Mouse (Mus musculus): Measurements from ENCODE around the gene Tex46. TPM values are rescaled to one million over a fixed set of nuclear protein-coding genes. Genes with fewer than 3 reads are reported as not detected.
A peak's percentile ranks its signal among the peaks of the same experiment; 100 is the strongest.

Gene Tex46
- total RNA-seq, 1 experiment from 2014 or later, result not detected

- peak; percentile 72 for DNase-seq
Measured at GRCm38 (mm10) chr4:136631237-136631994, 21.2 kb downstream of the Tex46 start.

DNA sequence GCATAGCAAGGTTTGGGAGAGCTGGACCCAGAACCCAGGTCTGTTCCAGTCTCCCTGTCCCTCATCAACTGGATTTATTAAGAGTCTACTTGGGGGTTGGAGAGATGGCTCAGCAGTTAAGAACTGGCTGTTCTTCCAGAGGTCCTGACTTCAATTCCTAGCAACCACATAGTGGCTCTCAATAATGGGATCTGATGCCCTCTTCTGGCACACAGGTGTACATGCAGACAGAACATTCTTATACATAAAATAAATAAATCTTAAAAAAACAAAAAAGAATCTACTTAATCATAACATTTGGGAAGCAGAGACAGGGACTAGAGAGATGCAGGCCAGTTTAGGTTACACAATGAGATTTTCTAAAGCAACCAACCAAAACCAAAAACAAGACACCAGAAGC lies 25.8 kb downstream of the Tex46 start:
- DNase-seq, result no peak

DNA sequence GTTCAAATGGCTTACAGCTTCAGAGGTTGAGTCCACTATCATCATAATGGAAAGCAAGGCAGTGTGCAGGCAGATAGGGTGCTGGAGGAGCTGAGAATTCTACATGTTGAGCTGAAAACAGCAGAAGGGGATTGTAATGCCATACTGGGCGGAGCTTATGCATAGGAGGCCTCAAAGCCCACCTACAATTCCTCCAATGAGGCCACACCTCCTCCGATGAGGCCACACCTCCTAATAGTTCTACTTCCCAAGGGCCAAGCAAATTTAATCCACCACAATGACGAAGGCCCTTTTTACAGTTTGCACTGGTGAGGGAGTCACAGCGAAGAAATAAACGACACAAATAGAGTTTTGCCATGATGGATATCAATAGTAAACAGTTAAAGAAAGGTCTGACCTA lies 26.3 kb downstream of the Tex46 start:
- DNase-seq, result no peak

- no peak for DNase-seq
Measured at GRCm38 (mm10) chr4:136636983-136637562, 26.8 kb downstream of the Tex46 start.

DNA sequence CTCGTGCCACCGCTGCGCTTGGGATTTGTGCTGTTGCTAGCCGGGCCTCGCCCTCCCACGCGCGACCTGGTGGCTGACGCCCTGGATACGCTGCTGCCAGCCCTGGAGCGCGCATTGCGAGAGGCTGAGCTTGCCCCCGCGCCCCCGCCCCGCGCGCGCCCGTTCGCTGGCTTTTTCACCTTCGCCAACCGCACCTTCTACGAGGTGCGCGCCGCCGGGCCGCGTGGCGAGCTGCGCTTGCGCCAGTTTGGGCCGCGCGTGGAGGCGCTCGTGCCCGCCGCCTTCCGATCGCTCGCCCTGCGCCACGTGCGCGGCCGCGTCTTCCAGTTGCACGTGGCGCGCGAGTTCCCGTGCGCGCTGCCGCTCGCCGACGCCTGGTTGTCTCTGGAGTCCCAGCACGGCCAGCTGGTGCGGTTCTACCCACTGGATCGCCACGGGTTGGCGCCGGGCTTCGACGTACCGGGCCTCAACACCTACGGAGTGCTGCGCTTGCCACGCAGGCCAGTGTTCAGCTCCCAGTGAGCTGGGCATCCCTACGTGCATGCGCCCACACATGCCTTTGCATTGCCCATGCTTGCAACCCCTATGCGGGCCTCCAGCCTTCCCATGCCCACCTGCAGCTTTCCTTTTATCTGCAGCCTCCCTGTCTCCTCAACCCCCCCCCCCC lies 27.5 kb downstream of the Tex46 start:
- DNase-seq, result peak; percentile 30

DNA sequence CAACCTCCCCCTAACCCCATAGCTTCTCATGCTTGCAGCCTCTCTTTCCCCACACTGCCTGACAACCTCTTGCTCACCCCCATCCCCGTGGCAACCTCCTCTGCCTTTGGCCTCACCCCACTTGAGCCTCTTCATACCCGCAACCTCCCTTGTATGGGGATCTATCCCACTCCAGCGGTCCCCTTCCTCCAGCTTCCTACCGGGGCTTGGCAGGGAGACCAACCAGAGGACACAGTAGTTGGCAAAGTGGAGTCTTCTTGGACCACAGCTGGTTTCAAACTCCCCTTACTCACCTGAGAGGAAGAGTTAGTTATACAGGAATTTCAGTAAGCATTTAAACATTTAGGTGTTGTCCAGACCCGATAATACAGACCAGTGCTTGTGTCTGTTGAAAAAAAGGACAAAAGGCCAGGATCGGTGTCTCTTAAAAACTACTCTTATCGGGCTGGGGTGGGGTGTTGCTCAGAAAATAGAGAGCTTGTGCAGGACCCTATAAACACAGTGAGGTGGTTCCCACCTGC lies 28.1 kb downstream of the Tex46 start:
- DNase-seq, result no peak

DNA sequence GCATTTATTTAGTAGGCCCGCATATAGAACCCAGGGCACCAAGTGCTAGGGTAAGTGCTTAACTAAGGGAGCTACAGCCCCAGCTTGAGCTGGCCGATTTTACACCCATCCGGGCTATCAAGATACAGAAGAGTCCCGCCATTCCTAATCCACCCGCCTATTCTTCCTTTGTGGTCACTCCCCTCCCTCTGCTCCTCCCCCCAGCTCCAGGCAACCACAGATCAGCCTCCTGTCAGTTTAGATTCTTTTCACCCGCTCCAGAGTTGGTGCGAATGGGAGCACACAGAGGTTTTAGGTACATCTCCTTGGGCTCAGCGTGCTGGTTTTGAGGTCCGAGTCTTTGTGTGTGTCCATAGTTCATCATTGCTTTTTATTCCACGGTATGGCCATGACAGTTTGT lies 28.7 kb downstream of the Tex46 start:
- DNase-seq, result no peak

- peak; percentile 83 for DNase-seq
Measured at GRCm38 (mm10) chr4:136648922-136649479, 38.8 kb downstream of the Tex46 start.

DNA sequence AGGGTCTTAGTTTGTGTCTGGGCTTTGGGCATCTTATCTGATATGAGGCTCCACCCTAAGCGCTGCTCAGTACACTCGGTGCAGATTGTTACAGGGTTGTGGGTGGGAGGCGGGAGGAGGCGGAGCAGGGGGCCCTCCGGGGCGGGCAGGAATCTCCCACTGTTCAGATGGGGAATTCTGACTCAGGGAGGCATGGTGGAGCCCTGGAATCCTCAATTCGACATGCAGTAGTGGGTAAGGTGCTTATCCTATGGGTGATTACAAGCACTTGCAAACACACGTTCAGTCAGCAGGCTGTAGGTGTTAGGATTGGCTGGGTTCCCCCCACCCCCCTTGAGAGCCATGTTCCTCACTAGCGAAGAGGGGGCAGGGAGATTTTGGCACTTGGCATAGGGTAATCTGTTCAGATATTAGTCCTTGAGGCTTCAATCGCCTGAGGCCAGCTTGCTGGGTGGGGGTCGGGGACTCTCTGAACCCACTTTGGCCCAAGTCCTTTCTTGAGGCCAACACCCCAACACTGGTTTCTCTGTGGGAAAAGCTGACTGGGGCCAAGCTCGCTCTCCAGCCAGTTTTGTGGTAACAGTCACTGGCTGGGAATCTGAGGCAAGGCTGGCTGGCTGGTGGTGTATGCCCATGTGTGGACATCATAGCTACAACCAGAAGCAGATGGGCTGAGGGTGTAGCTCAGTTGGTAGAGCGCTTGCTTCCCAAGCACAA lies 39.4 kb downstream of the Tex46 start:
- DNase-seq, result no peak

DNA sequence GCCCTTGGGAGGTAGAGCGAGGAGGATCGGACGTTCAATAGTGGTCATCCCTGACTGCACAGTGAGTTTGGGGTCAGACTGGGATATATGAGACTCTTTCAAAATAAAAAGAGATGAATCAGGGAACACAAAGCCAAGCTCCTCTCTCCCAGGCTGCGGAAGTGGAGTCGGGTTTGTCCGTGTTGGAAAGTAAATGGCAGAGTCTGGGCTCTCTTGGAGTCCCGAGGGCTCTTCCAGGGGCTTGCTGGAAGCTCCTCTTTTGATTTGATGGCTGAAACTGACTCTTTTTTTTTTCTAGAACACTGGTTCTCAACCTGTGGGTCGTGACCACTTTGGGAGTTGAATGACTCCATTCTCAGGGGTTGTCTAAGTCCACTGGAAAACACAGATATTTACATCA lies 40.0 kb downstream of the Tex46 start:
- DNase-seq, result no peak

DNA sequence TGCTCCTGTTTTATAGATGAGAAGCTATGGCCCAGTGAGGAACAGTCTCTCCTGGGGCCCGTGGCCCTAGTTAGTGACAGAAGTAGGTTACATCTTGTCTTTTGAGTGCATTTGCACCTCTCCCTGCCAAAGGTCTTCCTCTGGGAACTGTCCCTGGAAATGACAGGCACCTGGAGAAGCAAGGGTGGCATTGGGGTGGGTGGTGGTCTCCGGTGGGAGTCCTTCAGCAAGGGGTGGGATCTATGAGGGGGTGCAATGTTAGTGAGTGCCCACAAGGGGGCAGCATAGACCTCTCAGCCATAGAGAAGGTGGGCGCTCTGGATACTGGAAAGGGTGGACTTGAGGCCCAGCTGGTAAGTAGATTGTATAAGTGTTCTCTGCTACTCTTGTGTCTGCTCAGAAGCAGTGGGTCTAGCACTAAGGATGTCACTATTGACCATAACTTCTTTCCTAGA lies 41.1 kb downstream of the Tex46 start:
- peak; percentile 22 for DNase-seq

- no peak for DNase-seq
Measured at GRCm38 (mm10) chr4:136651882-136652527, 41.8 kb downstream of the Tex46 start.

DNA sequence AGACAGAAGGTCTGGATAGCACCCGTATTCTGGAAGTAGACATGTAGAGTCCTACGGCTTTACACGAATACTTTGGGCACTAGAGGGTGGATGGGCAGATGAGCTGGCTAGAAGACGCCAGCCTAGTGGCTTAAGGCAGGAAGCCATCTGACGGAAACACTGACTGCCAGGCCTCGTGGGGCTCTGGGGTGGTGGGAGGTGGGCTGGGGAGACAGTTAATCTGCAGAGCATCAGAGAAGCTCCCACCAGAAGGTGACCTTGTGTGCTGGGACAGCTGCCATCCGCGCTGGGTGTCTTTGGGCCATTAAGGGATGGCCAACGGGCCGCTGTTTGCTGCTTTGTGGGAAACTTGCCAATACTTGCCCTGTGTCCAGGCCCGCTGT lies 42.3 kb downstream of the Tex46 start:
- no peak for DNase-seq

- DNase-seq, result no peak
Measured at GRCm38 (mm10) chr4:136653019-136653418, 42.8 kb downstream of the Tex46 start.

DNA sequence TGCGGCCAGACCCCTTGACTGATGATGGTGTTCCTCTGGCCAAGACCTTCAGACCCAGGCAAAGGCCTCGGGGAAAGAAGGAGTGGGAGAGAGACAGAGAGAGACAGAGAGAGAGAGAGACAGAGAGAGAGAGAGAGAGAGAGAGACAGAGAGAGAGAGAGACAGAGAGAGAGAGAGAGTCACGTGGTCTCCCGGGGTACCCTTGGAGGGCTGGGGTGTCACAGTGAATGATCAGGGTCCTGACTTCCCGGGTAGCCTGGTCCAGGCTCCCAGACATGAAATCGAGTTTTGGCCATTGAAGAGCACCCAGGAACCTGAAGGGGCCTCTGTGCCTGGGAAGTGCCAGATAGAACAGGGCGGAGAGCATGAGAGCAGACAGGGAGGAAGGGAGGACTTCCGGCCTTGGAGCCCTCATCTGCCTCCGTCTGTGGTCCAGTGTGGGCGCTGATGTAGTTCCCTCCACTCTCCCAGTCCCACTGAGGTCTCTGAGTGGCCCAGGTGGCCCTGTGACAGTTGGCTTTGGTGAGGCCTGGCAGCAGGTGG lies 43.5 kb downstream of the Tex46 start:
- DNase-seq, result no peak

DNA sequence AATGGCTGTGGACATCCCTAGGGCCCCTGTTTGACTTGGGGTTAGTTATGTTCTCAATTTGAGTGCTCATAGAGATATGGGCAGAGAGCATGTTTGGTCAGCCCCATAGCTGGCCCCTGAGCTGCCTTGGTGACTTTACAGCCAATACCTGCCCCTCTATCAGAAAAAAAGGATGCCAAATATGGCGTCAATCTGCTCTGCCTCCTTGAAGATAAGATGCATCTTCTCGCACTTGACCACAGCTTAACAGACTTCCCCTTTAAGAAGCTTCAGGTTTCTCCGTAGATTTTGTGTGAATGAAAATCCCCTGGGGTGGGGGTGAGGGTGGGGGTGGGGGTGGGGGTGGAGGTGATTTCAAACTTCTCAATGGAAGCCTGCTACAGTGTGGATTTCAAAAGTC lies 47.7 kb downstream of the Tex46 start:
- DNase-seq, result no peak

Small RNA genes lying within 50 kb of the gene (microRNA-seq; reads per million reads assigned to microRNA genes)
- gene Gm22180, result 0 reads per million in 2 experiments

Other genes starting within 250 kb of the Tex46 start
- not detected in 2 replicates for gene Htr1d, start 186.9 kb upstream of the Tex46 start, total RNA-seq (2021)
- gene 6030445D17Rik, start 148.2 kb upstream of the Tex46 start, total RNA-seq (2021), result 0.30 and 0.71 TPM in 2 replicates
- gene Luzp1, start 140.7 kb upstream of the Tex46 start, total RNA-seq (2021), result 30.6 and 37.2 TPM in 2 replicates
- 44.2 and 59.3 TPM in 2 replicates for gene Kdm1a, start 7.7 kb upstream of the Tex46 start, total RNA-seq (2021)
- gene Lactbl1, start 12.2 kb downstream of the Tex46 start, total RNA-seq (2021), result not detected in 2 replicates
- gene Ephb2, start 225.6 kb downstream of the Tex46 start, total RNA-seq (2021), result 15.1 and 17.8 TPM in 2 replicates

Data from adrenal gland, postnatal 25 days (tissue).